Mouse (Mus musculus) left cerebral cortex, adult 2 months (tissue): ENCODE results near the gene Spr. TPM values are rescaled to one million over a fixed set of nuclear protein-coding genes. Genes with fewer than 3 reads are reported as not detected.

Experiments used
- DNase-seq, 2 experiments: peaks; one replicate each; pipeline ENCODE4 v3.0.0; 2021 to 2022; ENCODE audit warnings: low spot score in 2 of 2, mixed read lengths in 1 of 2; ENCODE audit errors: extremely low spot score in 1 of 2
- H3K27ac ChIP-seq: fragments of 200-600 bp; 2 replicates; pipeline ENCODE4 v1.8.1; 2022
- H3K4me3 ChIP-seq: fragments of 200-600 bp; 2 replicates; pipeline ENCODE4 v1.8.1; 2022
- CTCF ChIP-seq: fragments of 200-600 bp; IDR thresholded peaks from 2 replicates; pipeline ENCODE4 v1.8.1; 2022; ENCODE audit warnings: antibody characterized with exemption, mild to moderate bottlenecking, moderate library complexity
- intact Hi-C: fragments of 180-260 bp; cut with DNase I; formaldehyde crosslinking; loops from one replicate; pipeline ENCODE4 v1.15.1; 2025
- total RNA-seq, 2 experiments: library from RNA; stranded (reverse); gene quantifications; 2 replicates each; pipeline ENCODE4 v1.2.3; 2021

The Spr gene
- total RNA-seq, 2 experiments from 2014 or later: 40.8 to 41.6 TPM

DNA sequence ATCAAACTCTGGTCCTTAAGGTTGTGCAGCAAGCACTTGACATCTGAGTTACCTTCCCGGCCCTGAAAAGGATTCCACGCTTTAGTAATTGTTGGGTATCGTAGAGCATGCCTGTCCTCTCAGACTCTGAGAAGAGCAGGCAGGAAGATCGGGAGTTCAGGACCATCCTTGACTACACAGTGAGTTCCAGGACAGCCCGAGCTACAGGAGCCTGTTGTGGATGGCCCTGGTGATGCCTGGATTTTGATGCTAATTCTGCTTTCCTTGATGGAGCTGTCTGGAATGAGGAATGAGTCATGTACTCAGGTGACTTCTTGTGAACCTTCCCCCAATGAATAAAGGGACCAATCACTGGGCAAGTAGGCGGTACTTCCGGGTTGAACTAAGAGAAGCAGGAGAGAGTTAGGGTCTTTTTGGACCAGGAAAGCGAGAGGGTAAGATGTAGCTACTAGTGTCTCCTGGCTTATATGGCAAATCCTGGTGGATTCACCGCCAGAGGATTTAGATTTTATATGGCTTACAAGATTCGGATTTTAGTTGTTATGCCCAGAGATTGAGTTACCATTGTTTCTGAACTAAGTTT lies 32.4 kb downstream of the Spr start:
- Histone ChIP-seq H3K27ac (no peak overlapping the region), H3K4me3 (no peak overlapping the region)
- DNase-seq: no peak
- no peak for TF ChIP-seq CTCF
- intact Hi-C loops: no loop called here

DNA sequence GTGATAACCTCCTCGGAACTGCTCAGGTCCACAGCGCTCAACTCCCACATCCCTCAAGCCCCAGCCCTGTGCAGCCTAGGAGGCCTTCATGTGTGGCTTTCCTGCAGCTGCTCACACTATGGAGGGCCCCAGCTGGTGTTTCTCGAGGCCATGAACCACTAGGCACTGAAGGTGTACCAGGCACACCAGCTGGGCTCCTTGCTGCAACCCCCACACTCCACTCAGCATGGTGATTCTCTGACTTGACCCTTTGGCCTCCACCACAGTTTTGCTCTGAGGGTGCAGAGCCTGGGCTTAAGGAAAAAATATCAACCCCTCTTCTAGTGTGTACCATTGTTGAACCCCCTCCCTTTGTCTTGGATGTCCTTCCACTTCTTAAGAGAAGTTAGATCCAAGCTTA lies 34.2 kb downstream of the Spr start:
- Histone ChIP-seq H3K27ac (no peak overlapping the region), H3K4me3 (no peak overlapping the region)
- intact Hi-C loops: no loop called here
- TF ChIP-seq CTCF: no peak
- DNase-seq: no peak

DNA sequence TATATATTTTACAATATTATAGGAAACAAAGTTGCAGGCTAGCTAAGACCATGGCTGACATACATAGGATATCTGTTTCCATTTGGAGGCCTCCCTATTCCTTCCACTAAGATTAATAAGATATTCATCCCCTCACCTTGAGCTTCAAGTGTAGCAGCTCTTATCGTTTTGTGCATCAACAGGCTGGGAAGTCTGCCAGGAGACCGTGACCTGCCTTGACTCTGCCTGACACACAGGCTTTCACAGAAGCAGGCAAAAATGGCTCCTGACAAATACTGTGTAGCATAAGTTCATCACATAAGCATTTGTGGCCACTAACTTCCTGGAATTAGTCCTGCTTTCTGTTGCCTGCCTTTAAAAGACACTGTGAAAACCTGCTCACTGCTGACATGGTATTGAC lies 41.1 kb downstream of the Spr start:
- Histone ChIP-seq H3K27ac (no peak overlapping the region), H3K4me3 (no peak overlapping the region)
- DNase-seq: no peak
- intact Hi-C loops: no loop called here
- no peak for TF ChIP-seq CTCF

DNA sequence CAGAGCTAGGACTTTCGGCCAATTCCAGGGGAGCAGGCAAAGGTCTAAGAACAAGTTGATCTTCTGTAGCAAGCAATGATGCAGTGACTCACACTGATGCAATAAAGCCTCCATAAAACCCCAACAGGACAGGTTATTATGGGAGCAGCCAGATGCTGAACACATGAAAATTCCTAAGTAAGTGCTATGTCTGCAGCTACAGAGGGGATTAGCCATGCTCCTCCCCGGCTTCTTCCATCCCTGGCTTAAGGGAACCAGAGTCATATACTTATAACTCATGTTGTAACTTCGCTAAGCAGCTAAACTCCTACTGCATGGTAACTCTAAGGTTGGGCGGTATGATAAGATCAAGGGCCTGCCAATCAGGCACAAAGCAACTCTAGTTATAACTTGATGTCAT lies 50.1 kb downstream of the Spr start:
- no peak overlapping the region for H3K27ac ChIP-seq
- intact Hi-C loops: no loop called here
- no peak for TF ChIP-seq CTCF
- no peak for DNase-seq
- H3K4me3 ChIP-seq: no peak overlapping the region

DNA sequence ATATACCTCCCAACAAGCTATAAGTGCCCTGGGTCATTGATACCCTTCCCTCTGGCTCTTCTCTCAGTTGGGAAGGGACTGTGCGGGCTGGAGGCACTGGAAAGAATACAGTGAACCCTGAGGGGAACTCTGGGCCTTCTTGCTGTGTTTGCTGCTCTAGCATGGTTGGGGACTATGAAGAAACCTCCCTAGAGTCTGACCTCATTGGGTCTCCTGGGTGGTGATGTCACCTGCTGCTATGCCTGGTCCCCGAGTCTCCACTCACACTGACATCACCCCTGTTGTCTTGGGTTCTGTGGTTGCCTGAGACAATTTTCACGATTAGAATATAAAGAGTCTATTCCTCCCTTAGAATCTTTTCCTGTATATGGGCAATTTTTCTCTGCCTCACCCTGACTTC lies 50.9 kb downstream of the Spr start:
- H3K27ac ChIP-seq: no peak overlapping the region
- TF ChIP-seq CTCF: no peak
- intact Hi-C loops: no loop called here
- H3K4me3 ChIP-seq: no peak overlapping the region
- no peak for DNase-seq

Other genes with a start within 250 kb of the Spr start
- 10 to 100 TPM; 85.0 to 93.3 TPM for gene Exoc6b, start 68.3 kb downstream of the Spr start, total RNA-seq
- gene Emx1, start 49.7 kb upstream of the Spr start, total RNA-seq: 10 to 100 TPM; 32.8 to 40.1 TPM
- gene Sfxn5, start 195.7 kb upstream of the Spr start, total RNA-seq: 100 to 1,000 TPM; 161 to 173 TPM
- 10 to 100 TPM; 74.5 to 78.6 TPM for gene Rab11fip5, start 236.9 kb upstream of the Spr start, total RNA-seq